Mouse (Mus musculus): ENCODE measurements around the gene Pde11a.

DNA sequence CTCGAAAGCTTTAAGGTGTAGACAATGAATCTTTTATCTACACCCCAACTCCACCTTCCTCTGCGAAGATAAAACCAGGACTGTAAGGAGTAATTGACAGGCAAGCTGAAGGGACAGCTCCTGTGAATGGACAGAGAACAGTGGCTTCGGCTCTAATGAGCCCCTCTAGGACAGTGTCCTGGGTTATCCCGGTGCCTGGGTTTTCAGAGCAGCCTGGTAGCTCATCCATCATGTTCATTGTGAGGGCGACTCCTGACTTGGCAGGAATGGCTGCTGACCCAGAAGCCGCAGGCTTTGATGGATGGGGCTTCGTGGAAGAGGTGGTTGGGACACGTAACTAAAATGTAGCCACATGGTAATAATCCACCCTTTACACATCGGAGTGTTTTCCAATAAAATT lies 335.7 kb downstream of the Pde11a start:
- TF ChIP-seq CHD2 (IDR thresholded peaks at IDR 0.05; ENCODE audit: low read depth, low read length): no peak
- no peak for TF ChIP-seq MAFK (IDR thresholded peaks at IDR 0.05; ENCODE audit: insufficient read depth, low read depth, low read length)
